In genomic region chr2:130574960-130575359, GRCm38 (mm10) we compare ENCODE assay signal across 39 mouse cellular contexts. TPM values are rescaled to one million over a fixed set of nuclear protein-coding genes. Genes with fewer than 3 reads are reported as not detected.
A peak's percentile ranks its signal among the peaks of the same experiment; 100 is the strongest.
DNase-seq lines count a peak whose midpoint lies in the region; ATAC-seq and TF ChIP-seq lines count a peak whose summit lies in the region.
"Had no signal": no experiment of that assay in that cellular context is flagged by ENCODE, and none has a peak within 500 bp of the region (broad histone marks: within the 10 kb centered on the region; RNA-seq: fewer than 3 reads in every experiment).

No protein-coding gene starts in this region.

- no peak for ATAC-seq in liver, embryonic 14.5 days (ENCODE audit: insufficient read depth)
- no peak for ATAC-seq in liver, embryonic 12.5 days
- ATAC-seq: CD4-positive, CD25-positive, alpha-beta regulatory T cell, adult 4 months; forebrain, embryonic 16.5 days; hindbrain, embryonic 16.5 days; midbrain, embryonic 15.5 days; Patski had no signal

- DNase-seq in heart, adult 2 months = no peak
- DNase-seq in heart, embryonic 10.5 days (ENCODE audit: low spot score) = no peak
- DNase-seq in liver, embryonic 14.5 days (ENCODE audit: low read depth in 3 of 3, low spot score in 3 of 3) = no peak
- DNase-seq in A20 (ENCODE audit: low read depth, low spot score) = peak; percentile 52
- no peak for DNase-seq in midbrain, embryonic 10.5 days (ENCODE audit: low spot score)
- DNase-seq: adrenal gland, postnatal 10 days; cerebellum, adult 11 months; cerebellum, postnatal 14 days; gastrocnemius, adult 2 months; gastrocnemius, postnatal 36 days; heart, adult 18-20 months; heart, postnatal 14 days; kidney, adult 9 months; kidney, postnatal 25 days; layer of hippocampus, postnatal 36 days; left cerebral cortex, postnatal 4 days; lung, postnatal 4 days; right cerebral cortex, postnatal 25 days; thymus, adult 18-20 months; thymus, postnatal 25 days had no signal

- no peak overlapping the region for H3K4me2 ChIP-seq in liver, embryonic 14.5 days (ENCODE audit: low read depth)
- no peak overlapping the region for H3K4me2 ChIP-seq in liver, embryonic 12.5 days
- H3K4me2 ChIP-seq: liver, embryonic 15.5 days; midbrain, embryonic 15.5 days; neural tube, embryonic 15.5 days had no signal

- no peaks in the 10 kb centered on the region for H3K36me3 ChIP-seq in heart, adult 2 months (ENCODE audit: control insufficient read depth, insufficient read depth, low read length)
- no peaks in the 10 kb centered on the region for H3K36me3 ChIP-seq in heart, embryonic 10.5 days
- no peaks in the 10 kb centered on the region for H3K36me3 ChIP-seq in liver, embryonic 14.5 days (replicated peaks; ENCODE audit: control insufficient read depth, insufficient read depth, low read depth)
- H3K36me3 ChIP-seq in liver, embryonic 12.5 days = no peaks in the 10 kb centered on the region
- no peaks in the 10 kb centered on the region for H3K36me3 ChIP-seq in midbrain, embryonic 10.5 days
- H3K36me3 ChIP-seq: G1E; hindbrain, embryonic 10.5 days; liver, embryonic 15.5 days; midbrain, embryonic 15.5 days; neural tube, embryonic 15.5 days had no signal

- intact Hi-C loops in heart, adult 2 months (cut with DNase I) = no loop called here

- no peak for TF ChIP-seq EP300 in heart, adult 2 months (IDR thresholded peaks at IDR 0.05; ENCODE audit: insufficient read depth, low read depth, low read length)
- no peak for TF ChIP-seq EP300 in liver, embryonic 14.5 days (IDR thresholded peaks at IDR 0.05; ENCODE audit: low read depth)

- H3K27ac ChIP-seq in heart, adult 2 months = no peak overlapping the region
- no peak overlapping the region for H3K27ac ChIP-seq in heart, embryonic 10.5 days
- no peak overlapping the region for H3K27ac ChIP-seq in liver, embryonic 14.5 days
- no peak overlapping the region for H3K27ac ChIP-seq in liver, embryonic 12.5 days
- H3K27ac ChIP-seq in bone marrow, adult 2 months (ENCODE audit: control insufficient read depth, insufficient read depth, low read depth, low read length, poor library complexity) = no peak overlapping the region
- no peak overlapping the region for H3K27ac ChIP-seq in midbrain, embryonic 10.5 days (replicated peaks)
- H3K27ac ChIP-seq: gastrocnemius, adult 2 months; hindbrain, embryonic 10.5 days; liver, embryonic 15.5 days; midbrain, embryonic 15.5 days; neural tube, embryonic 15.5 days had no signal

- H3K9ac ChIP-seq in heart, adult 2 months (ENCODE audit: low read depth, low read length) = no peak overlapping the region
- H3K9ac ChIP-seq in liver, embryonic 14.5 days (replicated peaks) = no peak overlapping the region
- no peak overlapping the region for H3K9ac ChIP-seq in liver, embryonic 12.5 days
- H3K9ac ChIP-seq: liver, embryonic 15.5 days; midbrain, embryonic 15.5 days; neural tube, embryonic 15.5 days had no signal

- H3K27me3 ChIP-seq in heart, adult 2 months (ENCODE audit: control insufficient read depth, insufficient read depth, low read length) = peaks cover 17% of the 10 kb centered on the region
- H3K27me3 ChIP-seq in heart, embryonic 10.5 days (ENCODE audit: insufficient read depth, poor library complexity, severe bottlenecking) = peaks cover 75% of the 10 kb centered on the region
- peaks cover 50% of the 10 kb centered on the region for H3K27me3 ChIP-seq in liver, embryonic 14.5 days (ENCODE audit: control insufficient read depth, insufficient read depth, low read length)
- H3K27me3 ChIP-seq in liver, embryonic 12.5 days (replicated peaks) = peaks cover 75% of the 10 kb centered on the region
- H3K27me3 ChIP-seq in midbrain, embryonic 10.5 days (ENCODE audit: low read depth, poor library complexity, severe bottlenecking) = peaks cover 69% of the 10 kb centered on the region
- H3K27me3 ChIP-seq: Patski had no signal

- TF ChIP-seq CTCF in heart, adult 2 months (IDR thresholded peaks at IDR 0.05) = 0 out of 2 replicates have a peak, but pooled peaks have one; percentile 4
- TF ChIP-seq CTCF in liver, embryonic 14.5 days (IDR thresholded peaks at IDR 0.05; ENCODE audit: low read depth) = peak; percentile 36
- 0 out of 2 replicates have a peak, but pooled peaks have one; percentile 13 for TF ChIP-seq CTCF in bone marrow, adult 2 months (IDR thresholded peaks at IDR 0.05; ENCODE audit: control insufficient read depth, insufficient read depth, low read length)

- WGBS in heart, adult 2 months = 88% methylated on average over 5 of the region's 5 CpGs
- 80% methylated on average over 5 of the region's 5 CpGs for WGBS in heart, embryonic 10.5 days
- 63% methylated on average over 5 of the region's 5 CpGs for WGBS in liver, embryonic 14.5 days (ENCODE audit: insufficient replicate concordance)
- 68% methylated on average over 5 of the region's 5 CpGs for WGBS in liver, embryonic 12.5 days (ENCODE audit: insufficient replicate concordance)
- WGBS in bone marrow, adult 2 months = 88% methylated on average over 5 of the region's 5 CpGs
- WGBS in midbrain, embryonic 10.5 days = 86% methylated on average over 5 of the region's 5 CpGs

- no peaks in the 10 kb centered on the region for H3K79me2 ChIP-seq in heart, adult 2 months (replicated peaks; ENCODE audit: control insufficient read depth, insufficient read depth, low read length)

- TF ChIP-seq POLR2A in heart, adult 2 months (IDR thresholded peaks at IDR 0.05; ENCODE audit: insufficient read depth, low read depth, low read length) = no peak
- TF ChIP-seq POLR2A in bone marrow, adult 2 months (IDR thresholded peaks at IDR 0.05; ENCODE audit: borderline replicate concordance, control insufficient read depth, low read depth, low read length) = no peak

- H3K4me1 ChIP-seq in heart, adult 2 months (ENCODE audit: control insufficient read depth, insufficient read depth, low read length) = no peaks in the 10 kb centered on the region
- peaks cover 21% of the 10 kb centered on the region for H3K4me1 ChIP-seq in heart, embryonic 10.5 days
- H3K4me1 ChIP-seq in liver, embryonic 14.5 days (replicated peaks; ENCODE audit: control insufficient read depth in 2 of 2, insufficient read depth in 2 of 2, low read length in 1 of 2) = peaks cover 0 to 2% of the 10 kb centered on the region in 2 experiments; a peak in 1 of 4 replicates
- peaks cover 16% of the 10 kb centered on the region for H3K4me1 ChIP-seq in liver, embryonic 12.5 days
- H3K4me1 ChIP-seq in bone marrow, adult 2 months (ENCODE audit: control insufficient read depth, insufficient read depth, low read length) = no peaks in the 10 kb centered on the region; the same call in 1 of the 2 replicates
- H3K4me1 ChIP-seq in midbrain, embryonic 10.5 days = peaks cover 22% of the 10 kb centered on the region

- no peaks in the 10 kb centered on the region for H3K9me3 ChIP-seq in heart, embryonic 10.5 days
- no peaks in the 10 kb centered on the region for H3K9me3 ChIP-seq in liver, embryonic 14.5 days (ENCODE audit: control insufficient read depth, low read length)
- no peaks in the 10 kb centered on the region for H3K9me3 ChIP-seq in liver, embryonic 12.5 days (replicated peaks)
- H3K9me3 ChIP-seq in midbrain, embryonic 10.5 days (replicated peaks) = no peaks in the 10 kb centered on the region
- H3K9me3 ChIP-seq: G1E; liver, embryonic 15.5 days; midbrain, embryonic 15.5 days; neural tube, embryonic 15.5 days had no signal

- no peak overlapping the region for H3K4me3 ChIP-seq in heart, adult 2 months
- H3K4me3 ChIP-seq in heart, embryonic 10.5 days = no peak overlapping the region
- H3K4me3 ChIP-seq in liver, embryonic 14.5 days (ENCODE audit: insufficient read depth in 1 of 2, low read depth in 2 of 2, low read length in 2 of 2) = no peak overlapping the region
- H3K4me3 ChIP-seq in liver, embryonic 12.5 days = no peak overlapping the region
- no peak overlapping the region for H3K4me3 ChIP-seq in bone marrow, adult 2 months (replicated peaks; ENCODE audit: control insufficient read depth, low read depth, low read length)
- no peak overlapping the region for H3K4me3 ChIP-seq in midbrain, embryonic 10.5 days
- H3K4me3 ChIP-seq: erythroblast, embryonic 14.5 days; gastrocnemius, adult 2 months; hindbrain, embryonic 10.5 days; liver, embryonic 15.5 days; midbrain, embryonic 15.5 days; neural tube, embryonic 15.5 days had no signal

RNA-seq across cellular contexts. Expression of gene Oxt, which starts 1.0 kb away (rescaled TPM):
- not detected for total RNA-seq in heart, adult 2 months (2021)
- polyA plus RNA-seq in heart, adult 2 months (2012; rRNA removed) = not detected in 2 replicates
- not detected in 2 replicates for polyA plus RNA-seq in heart, embryonic 10.5 days (2016; fragmentation: Nextera tagmentation; extraction: Ambion mirVana)
- not detected in 2 replicates for polyA plus RNA-seq in liver, embryonic 14.5 days (2012; rRNA removed)
- not detected in 2 replicates for polyA plus RNA-seq in liver, embryonic 14.5 days (2014; fragmentation: Nextera tagmentation; extraction: Ambion mirVana)
- not detected in 2 replicates for polyA plus RNA-seq in liver, embryonic 12.5 days (2016; fragmentation: Nextera tagmentation; extraction: Ambion mirVana)
- not detected in 2 replicates for polyA plus RNA-seq in bone marrow, adult 2 months (2011; ENCODE audit: insufficient read depth, insufficient read length, low replicate concordance, missing spikeins)
- not detected in 2 replicates for polyA plus RNA-seq in midbrain, embryonic 10.5 days (2016; fragmentation: Nextera tagmentation; extraction: Ambion mirVana)
- total RNA-seq: adrenal gland, postnatal 10 days; G1E; gastrocnemius, adult 2 months; gastrocnemius, postnatal 36 days; heart, adult 18-20 months; heart, postnatal 14 days; layer of hippocampus, postnatal 36 days; megakaryocyte-erythroid progenitor cell, adult 5-6 weeks had no signal
- polyA plus RNA-seq: CD4-positive, CD25-positive, alpha-beta regulatory T cell, adult 4 months; embryonic facial prominence, embryonic 14.5 days; erythroblast, embryonic 14.5 days; forebrain, embryonic 11.5 days; G1E; heart, embryonic 14.5 days; hindbrain, embryonic 10.5 days; intestine, embryonic 14.5 days; liver, embryonic 15.5 days; lung, embryonic 16.5 days; neural tube, embryonic 15.5 days; Patski; stomach, embryonic 16.5 days had no signal

RNA-seq across cellular contexts. Expression of gene Avp, which starts 7.4 kb away (rescaled TPM):
- 10 to 100 TPM in 1 of 2 experiments, 1 to 10 TPM in 1; 9.8 to 10.3 TPM for total RNA-seq in heart, adult 2 months (2021)
- polyA plus RNA-seq in heart, adult 2 months (2012; rRNA removed) = not detected in 2 replicates
- polyA plus RNA-seq in heart, embryonic 10.5 days (2016; fragmentation: Nextera tagmentation; extraction: Ambion mirVana) = 0.33 and 1.2 TPM in 2 replicates
- not detected in 2 replicates for polyA plus RNA-seq in liver, embryonic 14.5 days (2012; rRNA removed)
- polyA plus RNA-seq in liver, embryonic 14.5 days (2014; fragmentation: Nextera tagmentation; extraction: Ambion mirVana) = not detected in 2 replicates
- polyA plus RNA-seq in liver, embryonic 12.5 days (2016; fragmentation: Nextera tagmentation; extraction: Ambion mirVana) = not detected in 2 replicates
- polyA plus RNA-seq in bone marrow, adult 2 months (2011; ENCODE audit: insufficient read depth, insufficient read length, low replicate concordance, missing spikeins) = not detected in 2 replicates
- not detected in 2 replicates for polyA plus RNA-seq in midbrain, embryonic 10.5 days (2016; fragmentation: Nextera tagmentation; extraction: Ambion mirVana)
- total RNA-seq: adrenal gland, postnatal 10 days; G1E; gastrocnemius, adult 2 months; gastrocnemius, postnatal 36 days; megakaryocyte-erythroid progenitor cell, adult 5-6 weeks had no signal
- polyA plus RNA-seq: CD4-positive, CD25-positive, alpha-beta regulatory T cell, adult 4 months; embryonic facial prominence, embryonic 14.5 days; erythroblast, embryonic 14.5 days; forebrain, embryonic 11.5 days; G1E; heart, embryonic 14.5 days; hindbrain, embryonic 10.5 days; hindbrain, embryonic 16.5 days; intestine, embryonic 14.5 days; liver, embryonic 15.5 days; lung, embryonic 16.5 days; neural tube, embryonic 15.5 days; Patski; stomach, embryonic 16.5 days had no signal

RNA-seq across cellular contexts. Expression of gene Mrps26, which starts 11.4 kb away (rescaled TPM):
- total RNA-seq in heart, adult 2 months (2021) = 10 to 100 TPM; 57.6 to 72.9 TPM
- polyA plus RNA-seq in heart, adult 2 months (2012; rRNA removed) = 39.4 and 40.9 TPM in 2 replicates
- 91.5 and 105 TPM in 2 replicates for polyA plus RNA-seq in heart, embryonic 10.5 days (2016; fragmentation: Nextera tagmentation; extraction: Ambion mirVana)
- 22.9 and 24.8 TPM in 2 replicates for polyA plus RNA-seq in liver, embryonic 14.5 days (2012; rRNA removed)
- polyA plus RNA-seq in liver, embryonic 14.5 days (2014; fragmentation: Nextera tagmentation; extraction: Ambion mirVana) = 48.3 and 48.4 TPM in 2 replicates
- polyA plus RNA-seq in liver, embryonic 12.5 days (2016; fragmentation: Nextera tagmentation; extraction: Ambion mirVana) = 77.5 and 79.8 TPM in 2 replicates
- 33.2 and 57.4 TPM in 2 replicates for polyA plus RNA-seq in bone marrow, adult 2 months (2011; ENCODE audit: insufficient read depth, insufficient read length, low replicate concordance, missing spikeins)
- 84.8 and 89.0 TPM in 2 replicates for polyA plus RNA-seq in midbrain, embryonic 10.5 days (2016; fragmentation: Nextera tagmentation; extraction: Ambion mirVana)

RNA-seq across cellular contexts. Expression of gene Fastkd5, which starts 54.9 kb away (rescaled TPM):
- total RNA-seq in heart, adult 2 months (2021) = 1 to 10 TPM; 7.5 to 9.0 TPM
- polyA plus RNA-seq in heart, adult 2 months (2012; rRNA removed) = 2.2 and 5.1 TPM in 2 replicates
- polyA plus RNA-seq in heart, embryonic 10.5 days (2016; fragmentation: Nextera tagmentation; extraction: Ambion mirVana) = 18.9 and 19.6 TPM in 2 replicates
- polyA plus RNA-seq in liver, embryonic 14.5 days (2012; rRNA removed) = 2.8 and 3.6 TPM in 2 replicates
- 11.1 and 11.9 TPM in 2 replicates for polyA plus RNA-seq in liver, embryonic 14.5 days (2014; fragmentation: Nextera tagmentation; extraction: Ambion mirVana)
- polyA plus RNA-seq in liver, embryonic 12.5 days (2016; fragmentation: Nextera tagmentation; extraction: Ambion mirVana) = 16.1 and 16.9 TPM in 2 replicates
- polyA plus RNA-seq in bone marrow, adult 2 months (2011; ENCODE audit: insufficient read depth, insufficient read length, low replicate concordance, missing spikeins) = 2.5 and 3.1 TPM in 2 replicates
- 21.7 and 22.4 TPM in 2 replicates for polyA plus RNA-seq in midbrain, embryonic 10.5 days (2016; fragmentation: Nextera tagmentation; extraction: Ambion mirVana)

RNA-seq across cellular contexts. Expression of gene Ubox5, which starts 54.9 kb away (rescaled TPM):
- 1 to 10 TPM; 3.9 to 5.2 TPM for total RNA-seq in heart, adult 2 months (2021)
- 5.0 and 5.6 TPM in 2 replicates for polyA plus RNA-seq in heart, adult 2 months (2012; rRNA removed)
- polyA plus RNA-seq in heart, embryonic 10.5 days (2016; fragmentation: Nextera tagmentation; extraction: Ambion mirVana) = 10.8 and 14.2 TPM in 2 replicates
- 3.3 and 3.4 TPM in 2 replicates for polyA plus RNA-seq in liver, embryonic 14.5 days (2012; rRNA removed)
- polyA plus RNA-seq in liver, embryonic 14.5 days (2014; fragmentation: Nextera tagmentation; extraction: Ambion mirVana) = 5.4 and 6.3 TPM in 2 replicates
- 7.8 and 8.4 TPM in 2 replicates for polyA plus RNA-seq in liver, embryonic 12.5 days (2016; fragmentation: Nextera tagmentation; extraction: Ambion mirVana)
- 2.3 and 5.4 TPM in 2 replicates for polyA plus RNA-seq in bone marrow, adult 2 months (2011; ENCODE audit: insufficient read depth, insufficient read length, low replicate concordance, missing spikeins)
- 20.3 and 21.5 TPM in 2 replicates for polyA plus RNA-seq in midbrain, embryonic 10.5 days (2016; fragmentation: Nextera tagmentation; extraction: Ambion mirVana)
